Mouse (Mus musculus) embryonic facial prominence, embryonic 13.5 days (tissue): Measurements from ENCODE around the gene Zwint. TPM values are rescaled to one million over a fixed set of nuclear protein-coding genes. Genes with fewer than 3 reads are reported as not detected.

Source experiments
- ATAC-seq: fragments of 200-750 bp; cut with Nextera tagmentation; 2 replicates; pipeline ENCODE4 v1.8.0; 2017; ENCODE audit warnings: low read depth; ENCODE audit not compliant: insufficient number of reproducible peaks, insufficient read depth, low FRiP score, low TSS enrichment
- H3K27ac ChIP-seq: fragments of 300-500 bp; sonication (generic); 2 replicates; pipeline ENCODE4 v1.5.1; 2015; ENCODE audit warnings: moderate library complexity, mild to moderate bottlenecking, inconsistent platforms
- H3K27me3 ChIP-seq: fragments of 300-500 bp; sonication (generic); 2 replicates; pipeline ENCODE4 v1.6.1; 2015; ENCODE audit warnings: mild to moderate bottlenecking, inconsistent platforms
- H3K36me3 ChIP-seq: fragments of 300-500 bp; sonication (generic); 2 replicates; pipeline ENCODE4 v1.6.1; 2015; ENCODE audit warnings: mild to moderate bottlenecking, inconsistent platforms
- H3K4me1 ChIP-seq: fragments of 300-500 bp; sonication (generic); 2 replicates; pipeline ENCODE4 v1.6.1; 2015; ENCODE audit warnings: inconsistent platforms
- H3K4me2 ChIP-seq: fragments of 300-500 bp; sonication (generic); 2 replicates; pipeline ENCODE4 v1.6.1; 2015; ENCODE audit warnings: moderate library complexity, mild to moderate bottlenecking, inconsistent platforms
- H3K4me3 ChIP-seq: fragments of 300-500 bp; sonication (generic); 2 replicates; pipeline ENCODE4 v1.5.1; 2015; ENCODE audit warnings: mild to moderate bottlenecking, inconsistent platforms
- H3K9ac ChIP-seq: fragments of 300-500 bp; sonication (generic); 2 replicates; pipeline ENCODE4 v1.6.1; 2015; ENCODE audit warnings: mild to moderate bottlenecking, inconsistent platforms
- H3K9me3 ChIP-seq: fragments of 300-500 bp; sonication (generic); 2 replicates; pipeline ENCODE4 v1.6.1; 2016; ENCODE audit warnings: inconsistent platforms
- WGBS: fragments of 180-500 bp; shearing (Covaris S2); methylation state at CpG from one replicate; pipeline ENCODE4 v1.1.7; 2015; ENCODE audit warnings: mixed read lengths; 5-methylcytosine and 5-hydroxymethylcytosine counted together
- polyA plus RNA-seq: library from polyadenylated mRNA; unstranded; fragments of >200 nt; fragmentation: Nextera tagmentation; extraction: Ambion mirVana; gene quantifications from 2 replicates; pipeline ENCODE4 v1.2.1, GENCODE M21; 2015

The Zwint gene
- polyA plus RNA-seq, result 225 and 232 TPM in 2 replicates

DNA sequence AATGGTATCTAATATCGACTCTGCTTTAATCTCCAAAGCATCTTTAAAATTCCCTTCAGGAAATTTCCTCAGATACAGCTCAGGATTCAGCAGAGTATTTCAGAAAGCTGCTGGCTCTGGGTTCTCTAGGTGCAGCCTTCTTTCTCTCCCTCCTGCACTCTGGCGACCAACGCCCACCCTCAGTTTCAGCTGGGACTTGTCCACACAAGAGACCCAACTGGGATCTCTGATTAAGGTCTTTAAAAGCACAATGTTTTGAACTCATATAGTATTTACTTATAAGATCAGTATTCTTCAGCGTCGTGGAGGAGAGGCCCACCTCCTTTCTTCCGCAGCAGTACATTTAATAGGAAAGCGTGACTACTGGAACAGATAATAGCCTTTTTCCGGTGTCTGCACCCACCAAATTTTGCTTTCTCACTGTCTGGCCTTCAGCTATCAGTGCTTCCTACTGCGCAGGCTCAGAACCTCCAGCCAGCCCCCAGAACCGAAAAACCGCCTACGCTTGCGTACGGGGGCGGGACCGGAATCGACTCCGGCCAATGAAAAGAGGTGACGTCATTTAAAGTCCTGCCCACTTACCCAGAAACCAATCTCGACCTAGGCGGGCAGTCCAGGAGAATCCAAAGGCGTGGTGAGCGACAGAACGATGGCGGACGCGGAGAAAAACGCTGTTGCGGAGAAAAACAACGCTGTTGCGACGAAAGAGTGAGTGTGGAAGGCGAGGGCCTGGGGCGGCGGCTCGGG, at the start of gene Zwint:
Gene Zwint (plus strand): TSS at position 576 of the 747 bp plus-strand sequence.
- Histone ChIP-seq H3K4me3 (peak within 1 kb of the TSS; percentile 76), H3K9ac (peak within 1 kb of the TSS; percentile 86), H3K9me3 (no peaks in the 10 kb centered on the region), H3K36me3 (peaks cover 32% of the 10 kb centered on the region), H3K4me1 (peaks cover 9% of the 10 kb centered on the region), H3K27me3 (no peaks in the 10 kb centered on the region), H3K4me2 (peak within 1 kb of the TSS; percentile 77), H3K27ac (peak within 1 kb of the TSS; percentile 90)
- ATAC-seq, result peak; percentile 97
- WGBS, result 3% methylated on average over 36 of the region's 36 CpGs

DNA sequence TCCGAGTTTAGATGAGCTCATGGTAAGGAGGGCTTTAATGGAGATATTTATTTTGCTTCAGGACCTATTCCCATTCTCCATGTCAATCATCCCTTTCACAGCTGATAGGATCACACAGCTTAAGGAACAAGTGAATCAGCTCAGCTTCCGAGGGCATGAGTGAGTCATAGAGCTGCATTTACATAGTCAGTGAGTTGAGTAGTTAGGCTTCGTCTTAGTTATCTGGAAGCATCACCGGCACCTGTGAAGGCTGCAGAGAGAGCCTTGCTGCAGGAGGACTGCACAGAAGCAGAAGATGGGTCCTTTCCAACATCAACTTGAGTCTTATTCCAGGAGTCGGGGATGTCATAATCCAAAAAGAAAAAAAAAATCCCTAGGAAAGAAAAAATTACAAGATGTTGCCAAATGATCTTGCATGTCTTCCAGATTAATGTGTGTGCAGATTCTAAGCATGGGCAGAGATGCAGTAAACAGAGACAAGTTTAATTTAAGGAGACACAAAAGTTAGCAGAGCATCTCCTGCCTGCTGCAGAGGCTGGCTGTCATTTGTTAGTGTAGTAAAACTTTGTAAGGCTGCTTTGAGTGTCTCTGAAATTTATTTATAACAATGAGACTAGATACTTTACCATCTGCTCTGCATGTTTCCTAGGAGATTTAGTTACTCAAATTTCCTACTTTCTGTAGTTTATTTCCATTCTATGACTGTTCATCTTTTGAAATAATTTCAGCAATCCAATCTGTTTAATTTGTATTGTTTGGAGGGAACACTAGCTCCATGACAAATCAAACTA, 41.3 kb upstream of the Zwint start:
- Histone ChIP-seq H3K36me3 (no peaks in the 10 kb centered on the region), H3K27me3 (no peaks in the 10 kb centered on the region), H3K9me3 (no peaks in the 10 kb centered on the region), H3K27ac (no peak overlapping the region), H3K4me2 (no peak overlapping the region), H3K9ac (no peak overlapping the region), H3K4me1 (no peaks in the 10 kb centered on the region), H3K4me3 (no peak overlapping the region)
- no peak for ATAC-seq
- WGBS, result 77% methylated on average over 5 of the region's 5 CpGs

GRCm38 (mm10) chr10:72616153-72616552, 38.5 kb upstream of the Zwint start:
- Histone ChIP-seq H3K9me3 (no peaks in the 10 kb centered on the region), H3K9ac (no peak overlapping the region), H3K4me1 (no peaks in the 10 kb centered on the region), H3K27ac (no peak overlapping the region), H3K27me3 (no peaks in the 10 kb centered on the region), H3K4me2 (no peak overlapping the region), H3K36me3 (no peaks in the 10 kb centered on the region), H3K4me3 (no peak overlapping the region)
- no peak for ATAC-seq
- 54% methylated on average over 2 of the region's 2 CpGs for WGBS

- no peak overlapping the region for H3K27ac ChIP-seq
- no peaks in the 10 kb centered on the region for H3K27me3 ChIP-seq
- no peak overlapping the region for H3K9ac ChIP-seq
- WGBS, result 41% methylated on average over 2 of the region's 2 CpGs
- H3K36me3 ChIP-seq, result no peaks in the 10 kb centered on the region
- no peaks in the 10 kb centered on the region for H3K4me1 ChIP-seq
- no peak for ATAC-seq
- no peaks in the 10 kb centered on the region for H3K9me3 ChIP-seq
- no peak overlapping the region for H3K4me2 ChIP-seq
- no peak overlapping the region for H3K4me3 ChIP-seq
Measured at GRCm38 (mm10) chr10:72620527-72620926, 34.1 kb upstream of the Zwint start.

DNA sequence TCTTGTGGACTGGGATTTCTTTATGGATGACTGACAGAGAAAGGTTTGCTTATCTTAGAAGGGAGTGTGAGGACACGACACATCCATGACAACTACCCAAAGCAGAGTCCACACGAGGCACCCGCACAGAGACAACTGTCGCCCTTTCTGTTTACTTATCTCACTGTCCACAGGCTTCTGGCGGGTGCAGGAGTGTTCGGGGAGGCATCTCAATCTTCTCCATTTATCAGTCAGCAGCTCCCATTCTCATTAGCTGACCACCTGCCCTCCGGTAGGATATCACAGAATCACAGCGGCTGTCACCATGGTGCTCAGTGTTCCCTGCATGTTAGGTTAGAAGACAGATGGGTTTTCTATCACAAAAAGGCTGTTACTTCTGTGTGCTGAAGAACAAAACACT, 31.1 kb upstream of the Zwint start:
- H3K4me3 ChIP-seq, result no peak overlapping the region
- no peak overlapping the region for H3K27ac ChIP-seq
- no peak for ATAC-seq
- whole genome bisulfite sequencing, result 86% methylated on average over 8 of the region's 8 CpGs
- H3K4me2 ChIP-seq, result no peak overlapping the region
- H3K4me1 ChIP-seq, result no peaks in the 10 kb centered on the region
- no peaks in the 10 kb centered on the region for H3K27me3 ChIP-seq
- no peaks in the 10 kb centered on the region for H3K36me3 ChIP-seq
- no peaks in the 10 kb centered on the region for H3K9me3 ChIP-seq
- H3K9ac ChIP-seq, result no peak overlapping the region

GRCm38 (mm10) chr10:72634125-72634524, 20.5 kb upstream of the Zwint start:
- Histone ChIP-seq H3K36me3 (no peaks in the 10 kb centered on the region), H3K27me3 (no peaks in the 10 kb centered on the region), H3K4me2 (no peak overlapping the region), H3K4me3 (no peak overlapping the region), H3K4me1 (peaks cover 11% of the 10 kb centered on the region), H3K9me3 (no peaks in the 10 kb centered on the region), H3K27ac (no peak overlapping the region), H3K9ac (no peak overlapping the region)
- 35% methylated on average over 5 of the region's 5 CpGs for WGBS
- ATAC-seq, result no peak

- Histone ChIP-seq H3K4me3 (no peak overlapping the region), H3K9me3 (no peaks in the 10 kb centered on the region), H3K27ac (no peak overlapping the region), H3K4me1 (peaks cover 4% of the 10 kb centered on the region), H3K27me3 (no peaks in the 10 kb centered on the region), H3K4me2 (no peak overlapping the region), H3K36me3 (peaks cover under 1% of the 10 kb centered on the region; the same call in 1 of the 2 replicates), H3K9ac (no peak overlapping the region)
- WGBS, result 52% methylated on average over 6 of the region's 6 CpGs
- no peak for ATAC-seq
Measured at GRCm38 (mm10) chr10:72650867-72651266, 3.8 kb upstream of the Zwint start.

DNA sequence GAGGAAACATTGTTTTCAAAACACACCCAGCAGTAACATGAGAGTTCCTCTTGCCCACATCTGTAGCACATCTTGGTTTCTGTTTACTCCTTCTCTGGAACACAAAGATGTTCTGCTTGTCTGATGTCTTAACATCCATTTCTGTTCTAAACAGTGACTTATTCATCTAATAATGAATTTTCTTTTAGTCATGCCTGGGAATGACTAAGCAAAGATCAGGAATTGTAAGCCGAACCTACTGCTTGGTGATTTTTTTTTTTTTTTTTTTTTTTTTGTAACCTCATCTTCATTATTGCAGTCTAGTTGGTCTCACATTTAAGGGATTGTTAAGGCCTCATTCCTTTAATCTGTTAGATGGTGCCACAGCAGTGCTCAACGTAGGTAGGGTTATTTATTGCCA, 848 bp upstream of the Zwint start:
- peak overlapping the region; percentile 78 for H3K27ac ChIP-seq
- no peaks in the 10 kb centered on the region for H3K27me3 ChIP-seq
- no peak overlapping the region for H3K4me3 ChIP-seq
- H3K9ac ChIP-seq, result no peak overlapping the region
- no peak for ATAC-seq
- no peaks in the 10 kb centered on the region for H3K9me3 ChIP-seq
- H3K4me2 ChIP-seq, result peak overlapping the region; percentile 77
- H3K36me3 ChIP-seq, result peaks cover 26% of the 10 kb centered on the region
- WGBS, result 65% methylated on average over 2 of the region's 2 CpGs
- H3K4me1 ChIP-seq, result peaks cover 9% of the 10 kb centered on the region

GRCm38 (mm10) chr10:72655017-72655509, 418 bp downstream of the Zwint start:
- H3K27me3 ChIP-seq, result no peaks in the 10 kb centered on the region
- H3K27ac ChIP-seq, result peak overlapping the region; percentile 90
- ATAC-seq, result peak; percentile 73
- peaks cover 9% of the 10 kb centered on the region for H3K4me1 ChIP-seq
- H3K9ac ChIP-seq, result peak overlapping the region; percentile 86
- H3K36me3 ChIP-seq, result peaks cover 37% of the 10 kb centered on the region
- H3K4me3 ChIP-seq, result peak overlapping the region; percentile 76
- H3K9me3 ChIP-seq, result no peaks in the 10 kb centered on the region
- WGBS, result 1% methylated on average over 15 of the region's 15 CpGs
- peak overlapping the region; percentile 77 for H3K4me2 ChIP-seq

- Histone ChIP-seq H3K36me3 (peaks cover 72% of the 10 kb centered on the region), H3K9me3 (no peaks in the 10 kb centered on the region), H3K27ac (no peak overlapping the region), H3K4me3 (no peak overlapping the region), H3K27me3 (no peaks in the 10 kb centered on the region), H3K4me1 (peaks cover 9% of the 10 kb centered on the region), H3K9ac (no peak overlapping the region), H3K4me2 (no peak overlapping the region)
- 97% methylated on average over 5 of the region's 5 CpGs for WGBS
- no peak for ATAC-seq
Measured at GRCm38 (mm10) chr10:72659198-72659597, 4.6 kb downstream of the Zwint start.

- Histone ChIP-seq H3K9me3 (no peaks in the 10 kb centered on the region), H3K9ac (no peak overlapping the region), H3K27me3 (no peaks in the 10 kb centered on the region), H3K36me3 (peaks cover 80% of the 10 kb centered on the region), H3K27ac (no peak overlapping the region), H3K4me3 (no peak overlapping the region), H3K4me2 (no peak overlapping the region), H3K4me1 (peaks cover 9% of the 10 kb centered on the region)
- WGBS, result 97% methylated on average over 1 of the region's 1 CpGs
- no peak for ATAC-seq
Measured at GRCm38 (mm10) chr10:72660350-72660749, 5.7 kb downstream of the Zwint start.

DNA sequence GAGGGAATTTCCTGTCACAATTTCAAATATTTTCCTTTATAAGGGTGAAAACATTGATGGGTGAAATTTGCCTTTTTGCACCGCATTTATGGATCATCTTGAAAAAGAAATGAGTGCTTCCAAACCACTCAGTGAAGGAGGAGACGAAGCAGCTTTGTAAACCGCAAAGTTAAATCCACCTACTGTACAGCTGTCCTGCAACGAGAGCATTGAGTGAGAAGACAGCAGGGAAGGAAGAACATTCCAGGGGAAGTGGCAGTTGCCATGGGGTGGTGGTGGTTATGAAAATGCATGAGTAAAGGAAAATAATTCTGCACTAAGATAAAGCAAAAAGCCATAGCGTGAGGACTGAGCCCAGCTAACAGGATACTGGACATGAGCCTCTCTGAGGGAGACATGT, 13.2 kb downstream of the Zwint start:
- Histone ChIP-seq H3K27me3 (no peaks in the 10 kb centered on the region), H3K27ac (no peak overlapping the region), H3K4me2 (no peak overlapping the region), H3K36me3 (peaks cover 51% of the 10 kb centered on the region), H3K4me1 (no peaks in the 10 kb centered on the region), H3K9ac (no peak overlapping the region), H3K9me3 (no peaks in the 10 kb centered on the region), H3K4me3 (no peak overlapping the region)
- 96% methylated on average over 5 of the region's 5 CpGs for WGBS
- ATAC-seq, result no peak
